Mouse (Mus musculus) liver, postnatal 0 days (tissue): ENCODE results near the gene Wdr25. TPM values are rescaled to one million over a fixed set of nuclear protein-coding genes. Genes with fewer than 3 reads are reported as not detected.

Experiments
- ATAC-seq: fragments of 200-750 bp; cut with Nextera tagmentation; 2 replicates; pipeline ENCODE4 v1.8.0; 2017; ENCODE audit warnings: mild to moderate bottlenecking, moderate library complexity
- DNase-seq: peaks from one replicate; pipeline ENCODE4 v3.0.0-alpha.2; 2016
- H3K27ac ChIP-seq: fragments of 300-500 bp; sonication (generic); 2 replicates; pipeline ENCODE4 v1.5.1; 2014; ENCODE audit warnings: antibody characterized with exemption, moderate library complexity, mild to moderate bottlenecking, low read depth
- H3K27me3 ChIP-seq: fragments of 300-500 bp; sonication (generic); 2 replicates; pipeline ENCODE4 v1.6.1; 2014; ENCODE audit warnings: low read length, control low read depth, mixed read lengths; ENCODE audit not compliant: insufficient read depth
- H3K36me3 ChIP-seq: fragments of 300-500 bp; sonication (generic); replicated peaks from 2 replicates; pipeline ENCODE4 v1.6.1; 2014; ENCODE audit warnings: mild to moderate bottlenecking, control low read depth, low read length, moderate library complexity, mixed read lengths; ENCODE audit not compliant: insufficient read depth
- H3K4me1 ChIP-seq: fragments of 300-500 bp; sonication (generic); 2 replicates; pipeline ENCODE4 v1.6.1; 2014; ENCODE audit warnings: antibody characterized with exemption, mild to moderate bottlenecking, control low read depth; ENCODE audit not compliant: insufficient read depth
- H3K4me2 ChIP-seq: fragments of 300-500 bp; sonication (generic); 2 replicates; pipeline ENCODE4 v1.6.1; 2014; ENCODE audit warnings: low read depth, mild to moderate bottlenecking, low read length, moderate library complexity, mixed read lengths
- H3K4me3 ChIP-seq: fragments of 300-500 bp; sonication (generic); 2 replicates; pipeline ENCODE4 v1.5.1; 2014; ENCODE audit warnings: low read depth, low read length
- H3K9ac ChIP-seq: fragments of 300-500 bp; sonication (generic); replicated peaks from 2 replicates; pipeline ENCODE4 v1.6.1; 2014; ENCODE audit warnings: mild to moderate bottlenecking, moderate library complexity
- H3K9me3 ChIP-seq: fragments of 300-500 bp; sonication (generic); 2 replicates; pipeline ENCODE4 v1.6.1; 2016; ENCODE audit warnings: mild to moderate bottlenecking, control low read depth, low read length, mixed read lengths
- CTCF ChIP-seq: sonication (generic); IDR thresholded peaks from 2 replicates; pipeline ENCODE4 v1.5.1; 2016; ENCODE audit warnings: antibody characterized with exemption, low read depth
- EP300 ChIP-seq: IDR thresholded peaks from 2 replicates; pipeline ENCODE4 v1.6.1; 2016; ENCODE audit warnings: antibody characterized with exemption, low read depth, mild to moderate bottlenecking
- whole genome bisulfite sequencing: fragments of 180-500 bp; shearing (Covaris S2); extraction: QIAGEN DNeasy Blood & Tissue Kit; methylation state at CpG from one replicate; pipeline ENCODE4 v1.1.7; 2014; ENCODE audit not compliant: insufficient replicate concordance; 5-methylcytosine and 5-hydroxymethylcytosine counted together
- polyA plus RNA-seq: library from polyadenylated mRNA; unstranded; fragments of >200 nt; fragmentation: Nextera tagmentation; extraction: Ambion mirVana; gene quantifications from 2 replicates; pipeline ENCODE4 v1.2.1, GENCODE M21; 2015

Gene Wdr25
- polyA plus RNA-seq, 1 experiment from 2014 or later: 2.6 TPM

DNA sequence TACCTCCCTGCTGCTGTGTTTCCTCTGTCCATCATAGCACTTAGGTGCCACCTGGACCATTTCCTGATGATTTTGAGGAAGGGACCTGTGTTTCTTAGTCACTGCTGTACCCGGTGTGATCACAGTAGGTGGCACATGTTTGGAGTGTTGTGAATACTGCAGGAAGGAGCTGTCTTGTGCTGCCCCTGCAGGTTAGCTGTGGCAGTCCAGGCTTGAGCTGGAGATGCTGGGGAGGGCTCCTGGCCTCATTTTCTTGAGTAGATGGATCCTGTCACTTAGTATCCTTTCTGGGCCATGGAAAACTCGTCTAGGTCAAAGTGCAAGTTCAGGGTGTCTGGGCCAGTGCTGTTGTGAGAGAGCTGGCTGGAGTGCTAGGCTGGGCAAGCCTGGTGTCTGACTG is 47.9 kb downstream of the Wdr25 start:
- TF ChIP-seq CTCF: peak; percentile 12; the same call in 1 of the 2 replicates
- TF ChIP-seq EP300: no peak
- DNase-seq (no peak), ATAC-seq (no peak)
- Histone ChIP-seq H3K27me3 (no peaks in the 10 kb centered on the region), H3K27ac (no peak overlapping the region), H3K9ac (no peak overlapping the region), H3K4me1 (peaks cover 3% of the 10 kb centered on the region; the same call in 1 of the 2 replicates), H3K9me3 (no peaks in the 10 kb centered on the region), H3K36me3 (no peaks in the 10 kb centered on the region), H3K4me3 (no peak overlapping the region), H3K4me2 (no peak overlapping the region)
- WGBS: 56% methylated on average over 2 of the region's 2 CpGs

DNA sequence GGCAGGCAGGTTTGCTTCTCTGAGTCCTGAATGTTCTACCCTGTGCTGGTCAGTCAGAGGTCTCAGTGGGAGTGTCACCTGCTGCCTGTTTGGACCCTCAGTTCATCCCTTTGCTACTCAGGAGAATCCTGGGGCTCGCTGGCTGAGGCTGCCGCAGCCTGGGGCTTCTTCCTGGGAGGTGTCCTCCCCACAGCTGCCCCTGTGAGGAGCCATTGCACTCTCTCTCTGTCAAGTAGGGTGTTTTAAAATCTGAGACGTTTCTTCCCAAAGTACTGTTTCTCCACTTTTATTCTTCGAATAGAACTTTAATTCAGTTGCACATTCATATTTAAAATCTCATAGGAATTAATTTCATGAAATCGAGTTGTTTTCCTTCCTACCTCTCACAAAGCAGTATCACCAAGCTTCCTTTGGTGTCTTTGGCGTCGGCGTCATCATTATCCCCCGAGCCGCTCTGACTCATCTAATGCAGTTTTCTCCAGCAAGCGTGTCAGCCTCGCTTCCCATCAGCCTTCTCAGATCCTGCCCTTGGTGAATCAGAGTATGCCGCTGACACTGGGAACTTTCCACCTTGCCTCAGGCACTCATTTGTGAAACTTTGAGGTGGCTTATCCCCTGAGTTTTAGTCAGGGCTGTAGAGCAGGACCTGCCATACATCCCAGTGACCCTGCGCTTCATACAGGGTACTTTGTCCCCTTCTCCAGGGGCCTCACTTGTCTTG is 48.9 kb downstream of the Wdr25 start:
- H3K36me3 ChIP-seq: no peaks in the 10 kb centered on the region
- no peaks in the 10 kb centered on the region for H3K9me3 ChIP-seq
- H3K4me2 ChIP-seq: no peak overlapping the region
- peaks cover 3% of the 10 kb centered on the region; the same call in 1 of the 2 replicates for H3K4me1 ChIP-seq
- WGBS: 85% methylated on average over 14 of the region's 14 CpGs
- ATAC-seq (no peak), DNase-seq (no peak)
- no peak overlapping the region for H3K27ac ChIP-seq
- H3K4me3 ChIP-seq: no peak overlapping the region
- no peaks in the 10 kb centered on the region for H3K27me3 ChIP-seq
- no peak overlapping the region for H3K9ac ChIP-seq
- TF ChIP-seq CTCF: no peak
- no peak for TF ChIP-seq EP300

DNA sequence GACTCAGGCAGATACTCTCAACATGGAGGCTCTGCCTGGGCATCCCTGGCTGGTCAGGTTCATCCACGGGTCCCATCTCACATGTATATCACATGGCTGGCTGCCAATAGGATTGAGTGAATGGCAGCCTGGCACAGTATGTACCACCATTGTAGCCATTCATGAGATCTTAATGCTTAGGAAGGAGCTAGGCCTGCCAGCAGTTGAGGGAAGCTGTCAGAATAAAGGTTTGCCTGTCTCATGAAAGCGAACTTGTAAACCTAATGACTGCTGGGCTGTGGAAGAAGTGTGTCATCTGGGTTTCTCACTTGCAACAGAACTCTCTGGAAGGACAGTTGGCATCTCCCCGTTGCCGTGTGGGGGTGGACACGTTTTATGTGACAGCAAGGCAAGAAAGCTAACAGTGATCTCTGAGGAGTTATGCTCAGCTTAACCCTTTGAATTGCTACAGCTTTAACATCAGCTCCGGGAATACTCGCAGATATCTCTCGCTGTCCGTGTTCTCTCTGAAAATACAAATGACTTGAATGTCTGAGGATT is 59.6 kb downstream of the Wdr25 start:
- H3K4me2 ChIP-seq: no peak overlapping the region
- WGBS: 76% methylated on average over 9 of the region's 9 CpGs
- TF ChIP-seq EP300 (no peak), CTCF (no peak)
- no peaks in the 10 kb centered on the region for H3K4me1 ChIP-seq
- no peaks in the 10 kb centered on the region for H3K27me3 ChIP-seq
- no peak overlapping the region for H3K4me3 ChIP-seq
- no peak for DNase-seq
- no peak overlapping the region for H3K27ac ChIP-seq
- H3K9me3 ChIP-seq: no peaks in the 10 kb centered on the region
- H3K9ac ChIP-seq: no peak overlapping the region
- no peak for ATAC-seq
- no peaks in the 10 kb centered on the region for H3K36me3 ChIP-seq

DNA sequence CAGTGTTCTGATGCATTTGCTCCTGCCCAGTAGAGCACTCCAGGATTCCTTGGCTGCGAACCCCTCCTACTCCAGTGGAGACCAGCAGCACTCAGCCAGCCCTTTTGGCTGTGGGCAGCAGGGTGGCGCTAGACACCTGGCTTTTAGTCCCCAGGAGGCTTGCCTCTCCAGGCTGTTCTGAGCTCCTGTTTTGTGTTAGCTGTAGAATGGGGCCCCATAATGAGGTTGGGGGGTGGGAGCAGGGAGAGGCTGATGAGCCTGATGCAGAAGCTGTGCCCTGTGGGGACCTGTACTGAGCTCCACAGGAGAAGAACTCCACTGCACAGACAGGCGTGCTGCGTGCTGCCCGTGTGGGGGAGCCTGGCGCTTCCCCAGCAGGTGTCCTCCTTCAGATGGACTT is 60.4 kb downstream of the Wdr25 start:
- Histone ChIP-seq H3K9me3 (no peaks in the 10 kb centered on the region), H3K27ac (no peak overlapping the region), H3K4me2 (no peak overlapping the region), H3K4me3 (no peak overlapping the region), H3K9ac (no peak overlapping the region), H3K27me3 (0 out of 2 replicates have a peak, but pooled peaks cover under 1% of the 10 kb centered on the region), H3K4me1 (no peaks in the 10 kb centered on the region), H3K36me3 (no peaks in the 10 kb centered on the region)
- 58% methylated on average over 6 of the region's 6 CpGs for WGBS
- no peak for ATAC-seq
- TF ChIP-seq CTCF (peak; percentile 33), EP300 (no peak)
- DNase-seq: no peak

DNA sequence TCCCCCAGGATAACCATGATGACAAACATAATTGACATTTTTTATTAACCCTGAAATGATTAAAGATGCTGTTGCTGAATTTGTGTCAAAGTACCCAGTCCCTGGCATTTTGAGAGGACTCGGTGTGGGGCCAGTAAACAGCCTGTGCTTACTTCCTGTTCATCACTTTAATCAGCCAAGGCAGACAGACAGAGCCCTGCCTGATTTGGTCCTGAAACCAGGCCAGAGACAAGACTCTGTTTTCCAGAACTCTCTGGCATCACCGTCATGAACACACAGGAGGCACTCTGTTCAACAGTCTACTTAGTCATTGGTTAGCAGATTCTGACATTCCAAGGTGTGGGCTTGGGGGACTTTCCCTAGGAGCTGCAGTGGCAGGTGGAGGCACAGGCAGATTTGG is 61.0 kb downstream of the Wdr25 start:
- ATAC-seq: no peak
- no peaks in the 10 kb centered on the region for H3K4me1 ChIP-seq

DNA sequence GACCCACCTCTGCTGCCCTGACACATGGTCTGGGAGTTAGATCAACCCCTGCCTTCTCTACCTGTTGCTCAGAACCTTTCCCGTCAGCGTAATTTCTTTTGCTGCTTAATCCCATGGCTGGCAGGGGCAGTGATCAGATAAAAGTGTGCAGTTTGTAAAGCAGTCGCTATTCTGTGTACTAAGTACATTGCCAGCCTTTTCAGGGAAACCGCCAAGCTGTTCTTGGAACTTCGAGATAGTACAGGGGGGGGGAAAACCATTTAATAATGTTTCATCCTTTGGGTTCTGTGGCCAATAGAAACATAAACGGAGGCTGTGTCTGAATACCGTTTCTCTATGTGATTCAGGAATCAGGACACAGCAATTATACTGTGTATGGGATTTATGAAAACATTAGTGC is 65.1 kb downstream of the Wdr25 start:
- Histone ChIP-seq H3K27ac (no peak overlapping the region), H3K9ac (no peak overlapping the region), H3K4me2 (no peak overlapping the region), H3K36me3 (no peaks in the 10 kb centered on the region), H3K27me3 (0 out of 2 replicates have a peak, but pooled peaks cover 2% of the 10 kb centered on the region), H3K9me3 (no peaks in the 10 kb centered on the region), H3K4me3 (no peak overlapping the region), H3K4me1 (no peaks in the 10 kb centered on the region)
- WGBS: 62% methylated on average over 7 of the region's 7 CpGs
- ATAC-seq: peak; percentile 68
- no peak for DNase-seq
- TF ChIP-seq EP300 (peak; percentile 19; the same call in 1 of the 2 replicates), CTCF (no peak)

More for the DNA sequence above, 61.0 kb downstream of the Wdr25 start:
- H3K27ac ChIP-seq: no peak overlapping the region
- no peak overlapping the region for H3K4me3 ChIP-seq
- no peaks in the 10 kb centered on the region for H3K9me3 ChIP-seq
- H3K9ac ChIP-seq: no peak overlapping the region
- DNase-seq: no peak
- WGBS: 57% methylated on average over 2 of the region's 2 CpGs
- no peaks in the 10 kb centered on the region for H3K36me3 ChIP-seq
- H3K4me2 ChIP-seq: no peak overlapping the region
- H3K27me3 ChIP-seq: 0 out of 2 replicates have a peak, but pooled peaks cover 2% of the 10 kb centered on the region
- TF ChIP-seq EP300 (no peak), CTCF (no peak)
